Mouse (Mus musculus): ENCODE measurements at regions not wholly inside any gene's neighbourhood (a gene's known extent, or its start where the extent isn't known, plus 50 kb on each side); places are given as distances from the start of the nearest gene placed in this dataset.

DNA sequence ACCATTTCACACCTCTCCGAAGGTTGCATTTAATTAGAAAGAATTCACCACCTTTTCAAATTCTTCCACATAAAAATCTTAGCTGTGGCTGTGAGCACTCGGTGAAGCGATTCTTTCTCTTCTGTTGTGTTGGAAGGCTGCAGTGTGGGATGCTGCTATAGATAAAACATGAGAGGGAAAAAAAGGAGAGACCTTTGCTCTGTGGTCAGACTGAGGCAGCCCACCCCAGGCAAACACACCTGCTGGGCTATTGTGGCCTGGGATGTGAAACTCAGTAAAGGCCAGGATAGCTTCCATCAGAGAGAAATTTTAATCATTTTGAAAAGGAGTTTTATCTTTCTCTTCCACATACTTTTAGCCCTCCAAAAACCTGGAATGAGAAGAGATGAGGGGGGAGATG, 625.3 kb upstream of the Akr1e1 start:
- no peak for ATAC-seq (ENCODE audit: low read depth)
- Histone ChIP-seq H3K36me3 (no peaks in the 10 kb centered on the region), H3K4me2 (no peak overlapping the region), H3K27ac (no peak overlapping the region), H3K27me3 (no peaks in the 10 kb centered on the region), H3K9ac (no peak overlapping the region), H3K4me1 (replicated peaks) (no peaks in the 10 kb centered on the region), H3K9me3 (replicated peaks) (no peaks in the 10 kb centered on the region), H3K4me3 (replicated peaks) (no peak overlapping the region)
- WGBS (ENCODE audit: insufficient replicate concordance) = 70% methylated on average over 3 of the region's 3 CpGs
- no peak for DNase-seq

DNA sequence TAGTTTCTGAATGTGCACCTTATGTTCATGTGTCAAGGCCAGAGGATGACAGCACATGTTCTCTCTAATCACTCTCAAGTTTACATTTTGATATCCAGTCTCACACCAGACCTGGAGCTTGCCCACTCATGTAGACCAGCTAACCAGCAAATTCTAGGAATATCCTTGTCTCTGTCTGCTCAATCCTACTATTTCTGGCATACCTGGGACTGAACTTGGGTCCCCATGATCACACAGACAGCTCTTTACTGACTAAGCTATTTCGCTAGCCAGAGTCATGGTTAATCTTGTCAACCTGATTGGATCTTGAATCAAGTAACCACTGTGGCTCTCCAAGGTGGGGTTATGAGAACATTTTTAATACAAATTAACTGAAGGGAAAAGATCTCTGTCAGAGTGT, 625.9 kb upstream of the Klf6 start:
- 70% methylated on average over 1 of the region's 1 CpGs for WGBS (ENCODE audit: insufficient replicate concordance)
- Histone ChIP-seq H3K36me3 (no peaks in the 10 kb centered on the region), H3K9me3 (replicated peaks) (no peaks in the 10 kb centered on the region), H3K4me2 (no peak overlapping the region), H3K27me3 (no peaks in the 10 kb centered on the region), H3K4me1 (replicated peaks) (no peaks in the 10 kb centered on the region), H3K27ac (no peak overlapping the region), H3K4me3 (replicated peaks) (no peak overlapping the region), H3K9ac (no peak overlapping the region)
- DNase-seq (no peak), ATAC-seq (ENCODE audit: low read depth) (no peak)

DNA sequence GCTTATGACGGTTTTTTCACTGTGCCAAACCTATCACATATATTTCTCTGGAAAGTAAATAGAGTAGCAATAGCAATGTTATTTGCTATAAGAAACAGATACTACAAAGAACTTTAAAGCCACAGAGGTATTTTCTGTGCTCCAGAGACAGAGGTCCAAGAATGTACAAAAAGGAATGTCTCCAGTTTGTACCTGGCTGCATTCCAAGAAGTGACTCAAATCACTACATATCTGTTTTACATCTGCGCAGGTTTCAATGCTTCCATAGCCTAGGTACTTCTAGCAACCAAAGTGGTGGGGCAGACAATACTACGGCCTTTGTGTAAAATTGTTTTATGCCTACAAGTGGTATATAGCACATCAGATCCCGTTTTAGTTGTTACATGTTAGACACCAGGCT, 620.7 kb upstream of the Klf6 start:
- H3K9ac ChIP-seq = no peak overlapping the region
- ATAC-seq (ENCODE audit: low read depth) (no peak), DNase-seq (no peak)
- no peaks in the 10 kb centered on the region for H3K9me3 ChIP-seq (replicated peaks)
- H3K27me3 ChIP-seq = no peaks in the 10 kb centered on the region
- H3K4me3 ChIP-seq (replicated peaks) = no peak overlapping the region
- no peak overlapping the region for H3K4me2 ChIP-seq
- 62% methylated on average over 4 of the region's 4 CpGs for WGBS (ENCODE audit: insufficient replicate concordance)
- H3K27ac ChIP-seq = no peak overlapping the region
- H3K36me3 ChIP-seq = no peaks in the 10 kb centered on the region
- no peaks in the 10 kb centered on the region for H3K4me1 ChIP-seq (replicated peaks)

DNA sequence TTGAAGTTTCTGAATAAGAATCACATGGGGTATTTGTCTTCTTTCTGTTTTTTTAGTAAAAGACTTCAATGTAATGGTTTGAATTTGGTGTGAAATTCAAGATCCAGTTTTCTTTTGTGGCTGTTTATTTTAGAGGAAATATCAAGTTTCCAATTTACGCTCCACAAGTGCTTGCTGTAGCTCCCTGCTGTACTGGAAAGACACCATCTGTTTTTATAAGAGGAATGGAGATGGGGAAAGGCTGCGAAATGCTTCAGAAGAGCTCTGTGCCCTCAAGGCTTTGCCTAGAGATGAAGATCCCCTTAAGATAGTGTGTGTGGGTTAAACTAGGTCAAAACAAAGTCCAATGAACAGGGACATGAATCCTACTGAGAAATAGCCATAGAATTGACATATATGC, 618.5 kb upstream of the Klf6 start:
- 60% methylated on average over 2 of the region's 2 CpGs for WGBS (ENCODE audit: insufficient replicate concordance)
- H3K36me3 ChIP-seq = no peaks in the 10 kb centered on the region
- no peak overlapping the region for H3K9ac ChIP-seq
- H3K4me2 ChIP-seq = no peak overlapping the region
- no peak overlapping the region for H3K4me3 ChIP-seq (replicated peaks)
- 0 out of 2 replicates have a peak, but pooled peaks cover 2% of the 10 kb centered on the region for H3K9me3 ChIP-seq (replicated peaks)
- no peak overlapping the region for H3K27ac ChIP-seq
- no peaks in the 10 kb centered on the region for H3K27me3 ChIP-seq
- ATAC-seq (ENCODE audit: low read depth) (no peak), DNase-seq (no peak)
- H3K4me1 ChIP-seq (replicated peaks) = no peaks in the 10 kb centered on the region

DNA sequence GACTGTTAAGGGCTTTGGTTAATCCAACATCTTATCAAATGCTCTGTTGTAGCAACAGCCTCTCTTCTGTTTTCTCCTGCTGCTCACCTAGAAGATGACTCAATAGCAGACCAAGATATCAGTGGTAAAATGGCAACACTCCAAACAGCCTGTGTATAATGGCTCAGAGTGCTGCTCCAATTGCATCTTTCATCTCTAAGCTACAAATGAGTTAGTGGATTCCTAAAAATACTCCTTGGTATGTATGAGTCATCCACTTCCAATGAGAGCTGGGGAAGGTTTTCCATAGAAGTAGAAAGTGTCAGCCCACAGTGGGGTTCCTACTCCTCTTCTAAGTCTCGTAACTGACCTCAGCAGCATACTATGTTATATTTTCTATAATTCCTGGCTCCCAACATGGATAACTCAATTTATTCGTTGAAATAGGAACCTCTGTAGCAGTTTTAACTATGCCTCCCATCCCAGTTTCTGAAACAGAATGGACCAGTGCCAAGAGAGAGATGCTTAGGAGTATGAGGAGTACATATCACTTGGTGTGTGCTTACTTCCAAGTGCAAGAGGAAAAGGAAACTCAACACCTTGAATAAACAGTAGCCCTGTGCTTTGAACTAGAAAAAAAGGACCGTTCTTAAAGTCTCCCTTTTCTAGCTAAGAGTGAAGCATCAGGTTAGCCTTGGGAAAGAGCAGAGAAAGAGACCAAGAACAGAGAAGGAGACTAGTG, 612.5 kb upstream of the Klf6 start:
- Histone ChIP-seq H3K9me3 (replicated peaks) (0 out of 2 replicates have a peak, but pooled peaks cover 2% of the 10 kb centered on the region), H3K9ac (no peak overlapping the region), H3K27me3 (no peaks in the 10 kb centered on the region), H3K27ac (no peak overlapping the region), H3K4me2 (no peak overlapping the region), H3K4me3 (replicated peaks) (no peak overlapping the region), H3K36me3 (no peaks in the 10 kb centered on the region), H3K4me1 (replicated peaks) (no peaks in the 10 kb centered on the region)
- DNase-seq (no peak), ATAC-seq (ENCODE audit: low read depth) (no peak)
- 38% methylated on average over 3 of the region's 3 CpGs for WGBS (ENCODE audit: insufficient replicate concordance)

DNA sequence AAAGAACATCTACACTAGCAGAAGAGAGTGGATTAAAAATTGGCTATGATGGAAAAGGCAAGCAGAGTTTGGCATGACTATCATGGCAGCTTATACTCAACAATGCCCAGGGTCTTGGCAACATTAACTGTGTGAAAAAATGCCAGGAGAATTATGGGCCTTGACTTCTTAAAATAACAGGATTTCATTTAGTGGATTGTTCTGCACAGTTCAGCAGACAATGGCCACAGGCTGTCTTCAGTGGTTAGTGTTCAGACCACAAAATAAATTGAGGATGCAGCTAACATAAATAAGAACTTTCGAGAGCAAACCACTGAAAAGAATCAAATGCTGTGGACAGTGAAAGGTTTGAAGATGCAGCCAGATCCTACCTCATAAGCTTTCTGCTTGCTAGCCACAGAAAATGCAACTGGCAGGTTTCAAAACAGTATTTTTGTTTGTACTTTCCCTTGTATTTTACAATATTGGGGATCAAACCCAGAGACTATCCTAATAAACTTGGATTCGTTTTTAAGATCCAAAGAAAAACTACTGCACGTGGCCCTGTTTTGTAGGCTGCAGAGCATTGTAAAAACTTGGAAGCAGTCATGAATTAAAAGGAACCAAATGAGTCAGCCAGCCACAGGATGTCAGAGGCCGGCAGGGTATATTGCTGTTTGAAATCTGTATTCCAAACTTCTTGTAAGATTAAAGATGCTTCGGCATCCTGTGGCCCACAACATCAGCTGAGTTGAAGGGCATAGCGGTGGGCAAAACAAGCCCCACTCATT, 603.2 kb upstream of the Klf6 start:
- no peaks in the 10 kb centered on the region for H3K9me3 ChIP-seq (replicated peaks)
- H3K36me3 ChIP-seq = no peaks in the 10 kb centered on the region
- H3K9ac ChIP-seq = no peak overlapping the region
- 52% methylated on average over 6 of the region's 6 CpGs for WGBS (ENCODE audit: insufficient replicate concordance)
- no peak overlapping the region for H3K4me3 ChIP-seq (replicated peaks)
- ATAC-seq (ENCODE audit: low read depth) (no peak), DNase-seq (no peak)
- H3K4me1 ChIP-seq (replicated peaks) = no peaks in the 10 kb centered on the region
- no peak overlapping the region for H3K27ac ChIP-seq
- H3K27me3 ChIP-seq = no peaks in the 10 kb centered on the region
- no peak overlapping the region for H3K4me2 ChIP-seq

DNA sequence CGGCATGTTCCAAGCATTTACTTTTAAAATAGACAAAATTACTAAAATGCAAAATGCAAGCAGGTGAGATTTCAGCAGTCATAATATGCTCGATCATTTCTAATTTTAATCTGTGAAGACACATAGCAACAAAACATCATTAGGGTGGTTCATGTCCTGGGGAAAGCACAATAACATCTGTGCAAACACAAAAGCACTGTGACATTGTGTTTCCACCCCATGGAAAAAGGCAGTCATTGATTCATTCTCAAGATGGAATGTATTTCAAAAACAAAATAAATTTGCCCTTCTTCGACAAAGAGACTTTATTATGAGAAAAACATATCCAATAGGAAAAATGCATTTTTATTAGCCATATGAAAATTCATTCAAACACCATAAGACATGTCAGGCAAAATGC, 601.5 kb upstream of the Klf6 start:
- no peak overlapping the region for H3K27ac ChIP-seq

DNA sequence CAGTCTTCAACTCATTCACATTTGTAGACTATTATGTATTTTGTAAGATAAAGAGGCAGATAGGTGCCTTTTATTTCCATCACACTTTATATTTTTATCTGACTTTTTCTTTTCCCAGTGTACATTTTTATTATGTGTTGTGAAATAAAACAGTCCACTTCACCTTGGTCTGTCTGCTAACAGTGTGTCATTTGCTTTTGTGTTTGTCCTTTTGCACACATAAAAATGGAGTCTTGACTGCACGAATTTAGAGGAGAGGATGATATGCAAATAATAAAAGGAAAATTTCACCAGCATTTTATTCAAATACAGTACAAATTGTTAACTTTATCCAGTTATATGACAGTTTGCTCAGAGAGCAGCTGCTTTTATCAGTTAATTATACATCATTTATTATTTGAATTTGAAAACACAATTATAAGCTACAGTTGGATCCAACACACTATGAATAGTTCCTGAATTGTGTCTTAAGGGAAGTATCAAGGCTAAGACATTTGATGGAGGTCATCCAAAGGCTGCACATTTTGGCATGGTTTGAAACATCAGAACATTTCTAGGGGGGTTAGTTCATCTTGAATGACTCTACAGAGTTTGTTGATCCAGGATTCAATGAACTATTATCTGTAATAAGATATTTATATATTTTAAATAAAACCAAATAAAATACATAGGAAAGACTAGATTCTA, 588.6 kb upstream of the Klf6 start:
- DNase-seq = no peak
- H3K27ac ChIP-seq = no peak overlapping the region
- WGBS (ENCODE audit: insufficient replicate concordance) = 39% methylated on average over 1 of the region's 1 CpGs

More for the DNA sequence above, 601.5 kb upstream of the Klf6 start:
- H3K9ac ChIP-seq = no peak overlapping the region
- H3K27me3 ChIP-seq = no peaks in the 10 kb centered on the region
- no peaks in the 10 kb centered on the region for H3K4me1 ChIP-seq (replicated peaks)
- no peaks in the 10 kb centered on the region for H3K36me3 ChIP-seq
- no peak overlapping the region for H3K4me2 ChIP-seq
- no peaks in the 10 kb centered on the region for H3K9me3 ChIP-seq (replicated peaks)
- DNase-seq (no peak), ATAC-seq (ENCODE audit: low read depth) (no peak)
- WGBS (ENCODE audit: insufficient replicate concordance) = 60% methylated on average over 3 of the region's 3 CpGs
- no peak overlapping the region for H3K4me3 ChIP-seq (replicated peaks)

DNA sequence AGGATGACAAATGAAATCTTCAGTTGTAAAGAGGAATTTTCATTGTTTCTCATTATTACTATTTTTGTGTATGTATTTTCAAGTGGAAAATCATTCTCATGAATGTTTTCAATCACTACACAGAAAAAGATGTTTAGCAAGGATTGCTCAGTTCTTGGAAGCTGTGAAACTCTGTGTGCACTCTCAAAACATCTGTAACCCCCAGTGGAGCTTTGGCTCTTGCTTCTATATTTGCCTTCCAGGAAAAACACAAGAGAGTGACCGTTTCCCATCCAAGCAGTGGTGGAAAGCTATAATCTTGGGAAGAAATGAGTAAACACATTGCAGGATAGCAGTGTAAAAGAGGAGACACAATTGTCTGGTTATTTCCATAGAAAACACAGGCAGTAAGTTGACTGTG, 584.7 kb upstream of the Klf6 start:
- no peaks in the 10 kb centered on the region for H3K9me3 ChIP-seq (replicated peaks)
- H3K4me2 ChIP-seq = no peak overlapping the region
- no peak overlapping the region for H3K4me3 ChIP-seq (replicated peaks)
- H3K4me1 ChIP-seq (replicated peaks) = no peaks in the 10 kb centered on the region
- no peak for ATAC-seq (ENCODE audit: low read depth)
- H3K27ac ChIP-seq = no peak overlapping the region
- no peaks in the 10 kb centered on the region for H3K27me3 ChIP-seq
- H3K36me3 ChIP-seq = no peaks in the 10 kb centered on the region
- 59% methylated on average over 1 of the region's 1 CpGs for WGBS (ENCODE audit: insufficient replicate concordance)
- no peak overlapping the region for H3K9ac ChIP-seq
- no peak for DNase-seq

More for the DNA sequence above, 588.6 kb upstream of the Klf6 start:
- ATAC-seq (ENCODE audit: low read depth) = no peak
- Histone ChIP-seq H3K36me3 (no peaks in the 10 kb centered on the region), H3K9ac (no peak overlapping the region), H3K4me3 (replicated peaks) (no peak overlapping the region), H3K27me3 (no peaks in the 10 kb centered on the region), H3K4me2 (no peak overlapping the region), H3K9me3 (replicated peaks) (no peaks in the 10 kb centered on the region), H3K4me1 (replicated peaks) (no peaks in the 10 kb centered on the region)

DNA sequence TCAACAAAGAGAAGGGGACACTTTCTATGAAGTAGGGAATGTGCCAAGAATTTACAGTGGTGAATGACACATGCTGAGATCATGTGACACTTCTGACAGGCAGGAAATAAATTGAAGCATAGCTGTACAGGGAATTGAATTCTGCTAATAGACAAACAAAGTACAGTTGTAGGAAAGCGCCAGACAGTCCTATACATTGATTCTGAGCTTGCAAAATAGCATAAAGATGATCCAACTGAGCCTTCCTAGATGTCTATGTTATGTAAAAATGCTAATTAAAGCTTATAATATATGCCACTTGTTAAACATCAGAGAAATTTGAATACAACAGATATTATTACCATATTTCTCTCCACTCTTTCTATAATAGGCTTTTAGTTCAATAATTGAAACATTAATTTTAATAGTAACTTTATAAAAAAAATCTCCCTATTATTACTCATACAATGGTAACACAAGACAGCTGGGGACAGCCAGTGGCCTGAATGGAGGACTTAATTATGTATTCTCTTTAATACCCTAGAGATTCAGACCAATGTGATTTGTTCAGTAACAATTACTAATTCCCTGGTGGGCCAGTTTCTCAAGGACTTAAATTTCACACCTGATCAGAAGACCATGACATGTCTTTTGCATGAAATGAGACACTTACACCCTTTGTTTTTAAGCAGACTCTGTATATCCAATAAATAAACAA, 571.4 kb upstream of the Klf6 start:
- no peak overlapping the region for H3K4me2 ChIP-seq
- WGBS (ENCODE audit: insufficient replicate concordance) = 37% methylated on average over 1 of the region's 1 CpGs
- H3K27me3 ChIP-seq = no peaks in the 10 kb centered on the region
- no peaks in the 10 kb centered on the region for H3K9me3 ChIP-seq (replicated peaks)
- H3K4me3 ChIP-seq (replicated peaks) = no peak overlapping the region
- DNase-seq (no peak), ATAC-seq (ENCODE audit: low read depth) (no peak)
- H3K36me3 ChIP-seq = no peaks in the 10 kb centered on the region
- H3K4me1 ChIP-seq (replicated peaks) = no peaks in the 10 kb centered on the region
- no peak overlapping the region for H3K9ac ChIP-seq
- H3K27ac ChIP-seq = no peak overlapping the region

DNA sequence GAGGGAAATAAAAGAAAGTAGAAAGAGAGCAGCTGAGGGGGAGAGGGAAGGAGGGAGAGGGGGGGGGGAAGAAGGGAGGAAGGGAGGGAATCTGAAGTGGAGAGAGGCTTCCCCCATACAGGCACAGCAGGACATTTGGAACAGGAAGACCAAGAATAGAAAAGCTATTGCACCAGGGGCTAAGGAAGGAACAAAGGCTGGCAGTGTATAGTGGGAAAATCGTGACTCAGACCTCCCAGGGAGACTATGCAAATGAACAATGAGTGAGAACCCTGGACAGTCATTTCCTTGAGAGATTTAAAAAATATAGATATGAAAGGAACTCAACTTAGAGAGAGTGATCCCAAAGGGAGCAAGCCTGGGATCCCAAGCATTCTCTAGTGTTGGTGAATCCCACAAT, 559.1 kb upstream of the Klf6 start:
- Histone ChIP-seq H3K36me3 (no peaks in the 10 kb centered on the region), H3K27ac (no peak overlapping the region), H3K4me1 (replicated peaks) (no peaks in the 10 kb centered on the region), H3K27me3 (no peaks in the 10 kb centered on the region), H3K9ac (no peak overlapping the region), H3K9me3 (replicated peaks) (no peaks in the 10 kb centered on the region), H3K4me2 (no peak overlapping the region), H3K4me3 (replicated peaks) (no peak overlapping the region)
- WGBS (ENCODE audit: insufficient replicate concordance) = 18% methylated on average over 1 of the region's 1 CpGs
- DNase-seq (no peak), ATAC-seq (ENCODE audit: low read depth) (no peak)

Measured in liver, embryonic 13.5 days (tissue).